Mouse (Mus musculus): ENCODE measurements at regions not wholly inside any gene's neighbourhood (a gene's known extent, or its start where the extent isn't known, plus 50 kb on each side); places are given as distances from the start of the nearest gene placed in this dataset.

DNA sequence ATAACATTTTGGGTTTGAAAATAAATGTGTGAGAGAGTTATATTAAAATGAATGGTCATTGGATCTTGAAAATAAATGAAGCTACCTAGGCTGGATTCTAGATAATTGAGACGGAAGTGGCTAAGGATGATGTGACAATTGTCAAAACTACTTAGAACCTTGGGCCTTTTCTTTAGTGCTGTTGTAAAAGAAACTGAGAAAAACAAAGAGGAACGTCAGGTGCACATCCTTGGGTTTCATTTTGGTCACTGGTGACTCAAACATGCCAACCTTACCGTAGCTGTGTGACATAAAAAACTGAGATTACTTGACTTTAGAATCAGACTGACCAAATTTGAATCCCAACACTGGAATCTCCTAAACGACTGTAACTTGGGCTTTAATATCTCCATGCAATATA is 644.6 kb upstream of the Gm10131 start:
- TF ChIP-seq CTCF (IDR thresholded peaks at IDR 0.05; ENCODE audit: low read depth, low read length): no peak
- no peak for TF ChIP-seq POLR2A (IDR thresholded peaks at IDR 0.05; ENCODE audit: borderline replicate concordance, low read depth, low read length)
